Mouse (Mus musculus) stomach, embryonic 14.5 days (tissue): ENCODE data around the gene Runx3. TPM values are rescaled to one million over a fixed set of nuclear protein-coding genes. Genes with fewer than 3 reads are reported as not detected.

ENCODE experiments used
- ATAC-seq: fragments of 200-750 bp; cut with Nextera tagmentation; 2 replicates; pipeline ENCODE4 v1.8.0; 2017; ENCODE audit warnings: low read depth, moderate TSS enrichment; ENCODE audit not compliant: insufficient number of reproducible peaks, insufficient read depth, low FRiP score
- H3K27ac ChIP-seq: fragments of 300-500 bp; sonication (generic); 2 replicates; pipeline ENCODE4 v1.5.1; 2014; ENCODE audit warnings: mild to moderate bottlenecking, low read length, moderate library complexity, mixed read lengths
- H3K27me3 ChIP-seq: fragments of 300-500 bp; sonication (generic); 2 replicates; pipeline ENCODE4 v1.6.1; 2014; ENCODE audit warnings: low read length, control low read depth, mixed read lengths; ENCODE audit not compliant: control insufficient read depth, insufficient read depth
- H3K36me3 ChIP-seq: fragments of 300-500 bp; sonication (generic); 2 replicates; pipeline ENCODE4 v1.6.1; 2014; ENCODE audit warnings: mild to moderate bottlenecking, control low read depth, low read length, moderate library complexity, mixed read lengths; ENCODE audit not compliant: control insufficient read depth, insufficient read depth
- H3K4me1 ChIP-seq: fragments of 300-500 bp; sonication (generic); 2 replicates; pipeline ENCODE4 v1.6.1; 2014; ENCODE audit warnings: low read length, control low read depth, mixed read lengths; ENCODE audit not compliant: control insufficient read depth, insufficient read depth
- H3K4me2 ChIP-seq: fragments of 300-500 bp; sonication (generic); replicated peaks from 2 replicates; pipeline ENCODE4 v1.6.1; 2014; ENCODE audit warnings: low read depth, low read length, control low read depth
- H3K4me3 ChIP-seq: fragments of 300-500 bp; sonication (generic); 2 replicates; pipeline ENCODE4 v1.5.1; 2014; ENCODE audit warnings: low read depth, low read length, control low read depth
- H3K9ac ChIP-seq: fragments of 300-500 bp; sonication (generic); replicated peaks from 2 replicates; pipeline ENCODE4 v1.6.1; 2014; ENCODE audit warnings: low read depth, mild to moderate bottlenecking, control low read depth, low read length, moderate library complexity, mixed read lengths
- H3K9me3 ChIP-seq: fragments of 300-500 bp; sonication (generic); 2 replicates; pipeline ENCODE4 v1.6.1; 2016; ENCODE audit warnings: low read depth, low read length, control low read depth; ENCODE audit not compliant: control insufficient read depth
- WGBS: fragments of 180-500 bp; shearing (Covaris S2); extraction: QIAGEN DNeasy Blood & Tissue Kit; methylation state at CpG from one replicate; pipeline ENCODE4 v1.1.7; 2014; 5-methylcytosine and 5-hydroxymethylcytosine counted together
- polyA plus RNA-seq: library from polyadenylated mRNA; unstranded; fragments of >200 nt; fragmentation: Nextera tagmentation; extraction: Ambion mirVana; gene quantifications from 2 replicates; pipeline ENCODE4 v1.2.1, GENCODE M21; 2014

Gene Runx3
- polyA plus RNA-seq, 1 experiment from 2014 or later: 0.14 TPM

GRCm38 (mm10) chr4:135148660-135149059 lies 28.2 kb downstream of the Runx3 start:
- no peaks in the 10 kb centered on the region for H3K36me3 ChIP-seq
- H3K4me1 ChIP-seq: peaks cover 10% of the 10 kb centered on the region; the same call in 1 of the 2 replicates
- H3K27ac ChIP-seq: no peak overlapping the region
- no peaks in the 10 kb centered on the region for H3K9me3 ChIP-seq
- no peak overlapping the region for H3K4me2 ChIP-seq
- peaks cover 57% of the 10 kb centered on the region for H3K27me3 ChIP-seq
- no peak overlapping the region for H3K9ac ChIP-seq
- H3K4me3 ChIP-seq: no peak overlapping the region
- no peak for ATAC-seq
- 7% methylated on average over 7 of the region's 7 CpGs for WGBS

GRCm38 (mm10) chr4:135150031-135150801 lies 29.8 kb downstream of the Runx3 start:
- Histone ChIP-seq H3K4me3 (no peak overlapping the region), H3K9ac (no peak overlapping the region), H3K4me1 (peaks cover 10% of the 10 kb centered on the region; the same call in 1 of the 2 replicates), H3K27me3 (peaks cover 58% of the 10 kb centered on the region), H3K27ac (no peak overlapping the region), H3K4me2 (no peak overlapping the region), H3K36me3 (no peaks in the 10 kb centered on the region), H3K9me3 (no peaks in the 10 kb centered on the region)
- 0 out of 2 replicates have a peak, but pooled peaks have one; percentile 25 for ATAC-seq
- 6% methylated on average over 32 of the region's 32 CpGs for WGBS

GRCm38 (mm10) chr4:135151111-135151987 lies 30.9 kb downstream of the Runx3 start:
- H3K27me3 ChIP-seq: peaks cover 65% of the 10 kb centered on the region
- no peaks in the 10 kb centered on the region for H3K36me3 ChIP-seq
- H3K27ac ChIP-seq: no peak overlapping the region
- no peak for ATAC-seq
- H3K4me2 ChIP-seq: no peak overlapping the region
- peaks cover 9% of the 10 kb centered on the region; the same call in 1 of the 2 replicates for H3K4me1 ChIP-seq
- no peaks in the 10 kb centered on the region for H3K9me3 ChIP-seq
- H3K4me3 ChIP-seq: no peak overlapping the region
- no peak overlapping the region for H3K9ac ChIP-seq
- 12% methylated on average over 34 of the region's 34 CpGs for WGBS

- no peak for ATAC-seq
- Histone ChIP-seq H3K9ac (no peak overlapping the region), H3K4me2 (peak overlapping the region; percentile 66), H3K36me3 (no peaks in the 10 kb centered on the region), H3K9me3 (no peaks in the 10 kb centered on the region), H3K4me1 (0 out of 2 replicates have a peak, but pooled peaks cover 5% of the 10 kb centered on the region), H3K27ac (no peak overlapping the region), H3K27me3 (peaks cover 72% of the 10 kb centered on the region), H3K4me3 (peak overlapping the region; percentile 36)
- WGBS: 2% methylated on average over 48 of the region's 63 CpGs
These were observed 31.6 kb downstream of the Runx3 start for GRCm38 (mm10) chr4:135151988-135152594.

- Histone ChIP-seq H3K4me3 (peak overlapping the region; percentile 36), H3K4me2 (peak overlapping the region; percentile 66), H3K36me3 (no peaks in the 10 kb centered on the region), H3K9ac (no peak overlapping the region), H3K27me3 (peaks cover 74% of the 10 kb centered on the region), H3K9me3 (no peaks in the 10 kb centered on the region), H3K4me1 (0 out of 2 replicates have a peak, but pooled peaks cover 5% of the 10 kb centered on the region), H3K27ac (no peak overlapping the region)
- ATAC-seq: no peak
- WGBS: under 1% methylated on average over 28 of the region's 45 CpGs
These were observed 32.4 kb downstream of the Runx3 start for GRCm38 (mm10) chr4:135152834-135153259.

GRCm38 (mm10) chr4:135153260-135154088 lies 33.0 kb downstream of the Runx3 start:
- H3K9ac ChIP-seq: no peak overlapping the region
- H3K27ac ChIP-seq: no peak overlapping the region
- H3K9me3 ChIP-seq: no peaks in the 10 kb centered on the region
- ATAC-seq: no peak
- no peaks in the 10 kb centered on the region for H3K36me3 ChIP-seq
- H3K4me2 ChIP-seq: no peak overlapping the region
- 0 out of 2 replicates have a peak, but pooled peaks cover 5% of the 10 kb centered on the region for H3K4me1 ChIP-seq
- H3K4me3 ChIP-seq: peak overlapping the region; percentile 36; the same call in 1 of the 2 replicates
- peaks cover 75% of the 10 kb centered on the region for H3K27me3 ChIP-seq
- 1% methylated on average over 39 of the region's 39 CpGs for WGBS

GRCm38 (mm10) chr4:135154089-135154949 lies 33.9 kb downstream of the Runx3 start:
- WGBS: 3% methylated on average over 21 of the region's 21 CpGs
- H3K4me3 ChIP-seq: no peak overlapping the region
- H3K27me3 ChIP-seq: peaks cover 77% of the 10 kb centered on the region
- H3K36me3 ChIP-seq: no peaks in the 10 kb centered on the region
- H3K4me1 ChIP-seq: 0 out of 2 replicates have a peak, but pooled peaks cover 5% of the 10 kb centered on the region
- no peak overlapping the region for H3K27ac ChIP-seq
- no peak overlapping the region for H3K9ac ChIP-seq
- no peak overlapping the region for H3K4me2 ChIP-seq
- ATAC-seq: no peak
- H3K9me3 ChIP-seq: no peaks in the 10 kb centered on the region
